Mouse (Mus musculus) spleen, postnatal 4 days (tissue): ENCODE measurements around the gene Tmem259.

Source experiments
- DNase-seq, 2 experiments: peaks; one replicate each; pipeline ENCODE4 v3.0.0; 2022; ENCODE audit warnings: low spot score in 2 of 2

Gene Tmem259

DNA sequence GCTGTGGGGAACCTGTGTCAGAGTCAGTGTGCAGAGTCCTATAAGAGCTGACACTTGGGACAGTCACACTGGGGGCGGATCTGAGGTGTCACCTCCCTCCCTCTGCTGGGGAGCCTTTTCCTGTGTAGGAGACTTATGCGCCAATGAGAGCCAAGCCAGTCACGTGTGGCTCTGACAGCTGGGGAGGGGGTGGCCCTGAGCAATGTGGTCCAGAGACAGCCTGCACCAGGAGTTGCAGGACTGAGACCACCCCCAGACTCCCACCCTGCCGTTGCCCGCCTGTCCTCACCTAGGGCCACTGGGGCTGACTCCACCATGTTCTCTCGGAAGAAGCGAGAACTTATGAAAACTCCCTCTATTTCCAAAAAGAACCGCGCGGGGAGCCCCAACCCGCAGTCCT, 32.4 kb upstream of the Tmem259 start, which contains the start of gene Arhgap45:
Gene Arhgap45, plus strand, starts transcription at position 143 of the 400 bp plus-strand sequence.
- DNase-seq, result peak; percentile 82 to 87

DNA sequence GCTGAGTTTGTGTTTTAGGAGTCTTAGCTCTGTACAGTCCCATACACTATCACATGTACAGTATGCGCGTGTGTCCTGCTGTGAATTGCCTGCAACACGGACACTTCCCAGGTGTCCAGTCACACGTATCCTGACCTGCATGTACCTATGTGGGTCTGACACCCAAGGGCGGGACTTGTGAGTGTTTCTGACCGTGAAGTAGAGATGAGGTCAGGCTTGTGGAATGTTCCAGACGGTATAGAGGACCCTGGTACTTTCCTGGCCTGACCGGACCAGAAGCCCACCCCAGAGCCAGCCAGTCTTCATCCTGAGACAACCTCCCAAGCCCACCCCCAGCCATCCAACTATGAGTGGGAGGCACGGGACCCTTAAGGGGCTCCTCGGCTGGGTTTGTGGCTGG, 31.5 kb upstream of the Tmem259 start:
- DNase-seq, result no peak

DNA sequence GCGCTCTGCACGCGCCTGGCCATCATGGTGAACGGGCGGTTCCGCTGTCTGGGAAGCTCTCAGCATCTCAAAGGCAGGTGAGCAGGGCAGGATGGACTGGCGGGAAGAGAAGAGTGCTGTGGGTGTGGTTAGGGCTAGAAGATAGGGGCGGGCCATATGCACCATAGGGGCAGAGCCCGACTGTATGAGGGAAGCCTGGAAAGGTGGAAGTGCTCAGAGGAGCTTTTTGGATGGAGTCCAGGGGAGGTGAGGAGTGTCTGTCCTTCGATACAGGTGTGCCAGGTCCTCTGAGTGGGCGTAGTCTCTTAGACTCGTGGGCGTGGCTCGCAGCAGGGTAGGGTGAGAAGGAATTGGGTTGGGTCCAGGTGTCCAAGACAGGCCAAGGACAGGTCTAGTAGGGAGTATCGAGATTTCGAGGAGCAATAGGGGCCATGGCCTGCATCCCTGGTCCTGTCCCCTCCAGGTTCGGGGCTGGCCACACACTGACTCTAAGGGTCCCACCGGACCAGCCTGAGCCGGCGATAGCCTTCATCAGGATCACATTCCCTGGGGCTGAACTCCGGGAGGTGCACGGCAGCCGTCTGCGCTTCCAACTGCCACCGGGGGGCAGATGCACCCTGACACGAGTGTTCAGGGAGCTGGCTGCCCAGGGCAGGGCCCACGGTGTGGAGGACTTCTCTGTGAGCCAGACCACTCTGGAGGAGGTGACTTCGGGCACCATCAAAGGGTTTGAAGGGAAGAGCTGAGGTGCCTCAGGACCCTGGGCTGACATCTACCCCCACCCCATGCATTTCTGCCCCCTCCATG, 30.6 kb upstream of the Tmem259 start:
- DNase-seq, result peak in 1 of 2 experiments; percentile 53

DNA sequence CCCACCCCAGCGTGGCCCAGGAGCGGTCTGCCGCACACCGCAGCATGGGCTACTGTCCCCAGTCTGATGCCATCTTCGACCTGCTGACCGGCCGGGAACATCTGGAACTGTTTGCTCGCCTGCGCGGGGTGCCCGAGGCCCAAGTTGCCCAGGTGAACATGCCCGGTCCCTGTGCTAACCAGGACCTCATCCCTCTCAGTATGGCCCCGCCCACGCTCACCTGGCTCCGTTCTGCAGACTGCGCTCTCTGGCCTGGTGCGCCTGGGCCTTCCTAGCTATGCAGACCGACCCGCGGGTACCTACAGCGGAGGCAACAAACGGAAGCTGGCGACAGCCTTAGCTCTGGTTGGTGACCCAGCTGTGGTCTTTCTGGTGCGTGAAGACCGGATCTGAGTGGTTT, 29.5 kb upstream of the Tmem259 start:
- DNase-seq, result no peak

DNA sequence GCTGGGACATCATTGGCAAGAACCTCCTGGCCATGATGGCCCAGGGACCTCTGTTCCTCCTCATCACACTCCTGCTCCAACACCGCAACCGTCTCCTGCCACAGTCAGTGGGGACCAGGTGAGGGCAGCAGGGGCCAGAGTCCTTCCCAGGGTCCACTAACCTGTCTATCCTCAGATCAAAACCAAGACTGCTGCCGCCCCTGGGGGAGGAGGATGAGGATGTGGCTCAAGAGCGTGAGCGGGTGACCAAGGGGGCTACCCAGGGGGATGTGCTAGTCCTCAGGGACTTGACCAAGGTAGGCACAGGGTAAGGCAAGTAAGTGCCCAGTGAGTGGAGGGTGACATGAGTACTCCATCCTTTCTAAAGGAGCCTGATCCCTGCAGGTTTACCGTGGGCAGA, 27.6 kb upstream of the Tmem259 start:
- no peak for DNase-seq

DNA sequence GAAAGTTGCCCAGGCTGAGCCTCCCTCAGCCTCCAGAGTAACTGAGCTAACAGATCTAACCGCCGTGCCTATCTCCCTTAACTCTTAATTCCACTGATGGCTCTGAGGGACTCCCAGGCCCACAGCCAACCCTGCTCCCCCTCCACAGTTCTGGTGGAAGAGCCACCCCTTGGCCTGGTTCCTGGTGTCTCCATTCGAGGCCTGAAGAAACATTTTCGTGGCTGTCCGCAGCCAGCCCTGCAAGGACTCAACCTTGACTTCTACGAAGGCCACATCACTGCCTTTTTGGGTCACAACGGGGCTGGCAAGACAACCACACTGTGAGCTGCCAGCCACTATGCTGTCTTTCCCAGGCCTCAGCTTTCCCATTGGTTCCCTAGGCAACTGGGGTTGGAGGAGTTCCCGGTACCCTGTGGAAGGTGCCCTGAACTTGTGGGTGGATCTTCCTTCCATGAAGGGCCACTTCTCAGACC, 20.1 kb upstream of the Tmem259 start:
- DNase-seq, result no peak

DNA sequence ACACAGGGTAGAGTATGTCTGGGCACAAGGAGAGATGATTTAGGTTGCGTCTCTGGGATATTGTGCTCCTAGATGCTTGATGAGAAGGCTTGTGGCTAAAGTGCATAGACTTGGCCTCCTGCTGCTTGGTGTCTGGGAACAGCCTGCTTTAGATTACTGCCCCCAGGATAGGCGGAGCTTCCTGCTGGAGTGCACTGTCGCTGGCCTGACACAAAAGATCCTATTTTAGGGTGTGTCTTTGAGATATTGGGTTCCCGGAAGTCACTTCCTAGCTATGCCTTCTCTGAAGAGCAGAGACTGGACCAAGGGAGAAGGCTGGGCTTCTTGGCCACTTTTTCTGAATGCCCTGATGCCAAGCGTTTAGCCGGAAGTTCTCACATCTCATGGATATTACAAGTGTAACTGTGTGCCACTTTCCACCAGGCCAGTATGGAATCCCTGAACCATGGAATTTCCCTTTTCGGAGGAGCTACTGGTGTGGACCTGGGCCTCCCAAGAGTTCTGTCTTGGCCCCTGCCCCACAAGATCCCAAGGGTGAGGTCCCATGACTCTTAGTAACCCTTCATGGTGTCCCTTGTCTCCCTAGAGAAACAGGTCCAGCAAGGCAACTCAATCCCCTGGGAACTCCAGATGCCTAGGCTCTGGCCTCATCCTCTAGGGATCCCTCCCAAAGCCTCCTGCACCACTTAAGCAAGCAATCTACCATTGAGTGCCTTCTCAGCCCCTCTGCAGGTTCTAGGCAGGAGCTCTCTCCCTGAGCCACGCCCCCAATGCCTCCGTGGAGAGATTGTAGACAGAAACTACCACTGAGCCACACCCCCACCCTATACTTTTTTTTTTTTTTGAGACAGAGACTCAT, 19.5 kb upstream of the Tmem259 start:
- no peak for DNase-seq

DNA sequence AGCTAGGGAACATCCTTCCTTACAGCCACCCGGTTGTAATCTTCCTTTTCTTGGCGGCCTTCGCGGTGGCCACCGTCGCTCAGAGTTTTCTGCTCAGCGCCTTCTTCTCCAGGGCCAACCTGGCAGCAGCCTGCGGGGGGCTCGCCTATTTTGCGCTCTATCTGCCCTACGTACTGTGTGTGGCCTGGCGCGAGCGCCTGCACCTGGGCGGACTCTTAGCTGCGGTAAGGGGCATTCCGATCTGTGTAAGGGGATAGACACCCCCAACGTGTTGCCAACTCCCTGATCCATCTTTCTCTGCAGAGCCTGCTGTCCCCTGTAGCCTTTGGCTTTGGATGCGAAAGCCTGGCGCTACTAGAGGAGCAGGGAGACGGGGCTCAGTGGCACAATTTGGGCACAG, 18.7 kb upstream of the Tmem259 start:
- no peak for DNase-seq

DNA sequence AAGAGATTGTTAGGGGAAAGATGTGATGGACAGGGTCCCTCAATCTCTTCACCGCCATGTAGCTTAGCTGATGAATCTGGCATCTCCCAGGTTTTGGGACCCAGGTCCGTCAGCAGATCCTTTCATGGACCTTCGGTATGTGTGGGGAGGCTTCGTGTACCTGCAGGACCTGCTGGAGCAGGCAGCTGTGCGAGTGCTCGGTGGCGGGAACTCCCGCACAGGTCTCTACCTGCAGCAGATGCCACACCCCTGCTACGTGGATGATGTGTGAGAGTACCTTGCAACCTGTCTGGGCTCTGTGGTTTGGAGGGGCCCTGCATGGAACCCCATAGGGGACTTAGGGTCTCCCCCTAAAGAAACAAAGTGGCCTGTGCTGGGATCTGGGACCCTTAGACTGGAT, 17.8 kb upstream of the Tmem259 start:
- DNase-seq, result no peak

DNA sequence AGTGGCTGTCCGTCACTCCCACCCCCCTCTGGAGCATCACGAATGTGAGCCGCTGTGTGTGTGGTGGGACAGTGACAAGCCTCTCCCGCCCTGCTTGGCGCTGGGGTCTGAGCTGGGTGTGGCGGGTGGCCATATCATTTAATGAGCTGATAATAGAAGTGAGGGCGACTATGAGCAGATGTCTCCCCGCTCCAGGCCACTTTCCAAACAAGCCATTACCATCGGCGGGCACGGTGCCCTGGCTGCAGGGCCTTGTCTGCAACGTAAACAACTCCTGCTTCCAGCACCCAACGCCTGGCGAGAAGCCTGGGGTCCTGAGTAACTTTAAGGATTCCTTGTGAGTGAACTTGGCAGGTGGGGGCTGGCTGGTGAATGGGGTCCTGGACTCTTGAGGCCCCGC, 13.7 kb upstream of the Tmem259 start:
- DNase-seq, result no peak

DNA sequence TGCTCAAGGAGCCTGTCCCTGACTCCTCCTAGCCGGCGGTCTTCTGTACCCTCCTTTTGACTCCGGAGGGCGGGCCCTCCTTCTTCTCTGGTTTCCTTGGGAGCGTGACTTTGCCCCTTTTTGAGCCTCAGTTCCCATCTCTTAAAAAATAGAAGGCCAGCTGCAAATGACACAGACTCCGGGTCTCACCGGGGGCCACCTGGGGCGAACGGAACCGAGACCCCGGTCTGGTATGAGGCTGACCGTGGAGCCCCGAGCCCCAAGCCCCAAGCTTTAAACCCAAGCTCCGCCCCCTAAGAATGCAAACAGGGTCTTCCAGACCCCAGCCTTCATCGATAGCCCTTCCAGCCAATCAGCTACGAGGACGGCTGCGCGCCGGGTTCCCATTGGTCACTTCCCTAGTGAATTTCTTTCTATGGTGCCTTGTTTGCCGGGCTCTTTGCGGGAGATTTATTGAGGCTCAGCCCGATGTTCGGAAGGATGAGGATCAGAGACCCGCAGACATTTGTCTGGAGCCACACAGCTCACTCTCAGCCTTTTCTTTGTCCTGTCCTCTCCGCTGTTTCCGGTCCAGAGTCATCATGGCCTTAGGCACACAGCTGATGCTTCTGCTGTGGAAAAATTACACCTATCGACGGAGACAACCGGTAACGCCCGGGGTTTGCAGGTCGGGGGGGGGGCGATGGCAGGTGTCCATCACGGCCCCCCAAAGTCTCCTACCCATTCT, 13.1 kb upstream of the Tmem259 start:
- peak; percentile 79 to 88 for DNase-seq

DNA sequence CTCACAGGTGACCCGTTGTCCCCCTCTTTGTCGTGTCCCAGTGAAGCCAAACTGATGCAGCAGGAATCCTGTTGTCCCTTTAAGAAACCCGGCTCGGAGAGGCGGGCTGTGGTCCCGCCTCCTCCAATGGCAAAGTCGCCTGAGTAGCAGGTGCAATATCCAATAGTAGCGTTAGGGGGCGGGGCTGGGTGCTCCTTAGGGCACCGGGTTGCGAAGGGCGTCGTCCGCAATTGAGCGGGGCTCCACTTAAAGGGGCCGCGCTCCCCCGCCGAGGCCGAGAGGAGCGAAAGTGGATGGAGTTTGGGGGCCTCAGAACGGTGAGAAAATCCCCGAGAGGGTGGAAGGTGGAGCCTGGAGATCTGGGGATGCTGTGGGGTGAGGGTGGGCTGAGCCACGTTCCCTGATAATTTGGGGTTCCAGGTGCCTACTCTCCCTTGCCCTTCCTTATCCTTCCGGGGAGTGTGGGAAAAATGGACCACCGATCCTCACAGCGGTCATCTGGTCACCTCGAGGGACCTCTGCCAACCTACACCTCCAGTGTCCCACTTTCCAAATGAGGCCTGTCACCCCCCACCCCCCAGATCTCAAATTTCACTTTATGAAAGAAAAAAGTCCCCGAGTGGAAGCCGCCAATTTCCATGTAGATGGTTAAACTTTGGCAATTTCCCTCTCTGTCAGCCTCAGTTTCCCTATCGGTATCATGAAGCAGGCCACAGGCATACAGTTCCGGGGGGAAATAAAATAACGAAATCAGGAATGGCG, 12.3 kb upstream of the Tmem259 start, which contains the start of gene Abca7:
Gene Abca7, plus strand, starts transcription at position 223 of the 762 bp plus-strand sequence.
- DNase-seq, result peak; percentile 99 to 100

DNA sequence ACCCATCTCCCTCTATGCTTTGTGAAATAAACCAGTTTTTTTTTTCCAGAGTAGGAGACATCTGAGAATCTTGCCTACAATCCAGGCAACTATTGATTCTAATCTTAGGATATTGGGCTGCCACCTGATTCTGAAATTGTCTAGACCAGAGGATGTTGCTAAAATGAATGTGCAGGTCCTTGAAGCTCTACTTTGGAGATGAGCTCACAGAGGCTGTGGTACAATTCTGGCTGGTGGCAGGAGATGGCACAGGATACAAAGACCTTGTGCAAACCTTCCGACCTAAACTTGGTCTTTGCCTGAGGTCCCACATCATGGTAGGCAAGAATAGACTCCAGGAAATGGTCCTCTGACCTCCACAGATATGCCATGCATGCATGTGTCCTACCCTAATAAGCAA, 11.5 kb upstream of the Tmem259 start:
- DNase-seq, result no peak

DNA sequence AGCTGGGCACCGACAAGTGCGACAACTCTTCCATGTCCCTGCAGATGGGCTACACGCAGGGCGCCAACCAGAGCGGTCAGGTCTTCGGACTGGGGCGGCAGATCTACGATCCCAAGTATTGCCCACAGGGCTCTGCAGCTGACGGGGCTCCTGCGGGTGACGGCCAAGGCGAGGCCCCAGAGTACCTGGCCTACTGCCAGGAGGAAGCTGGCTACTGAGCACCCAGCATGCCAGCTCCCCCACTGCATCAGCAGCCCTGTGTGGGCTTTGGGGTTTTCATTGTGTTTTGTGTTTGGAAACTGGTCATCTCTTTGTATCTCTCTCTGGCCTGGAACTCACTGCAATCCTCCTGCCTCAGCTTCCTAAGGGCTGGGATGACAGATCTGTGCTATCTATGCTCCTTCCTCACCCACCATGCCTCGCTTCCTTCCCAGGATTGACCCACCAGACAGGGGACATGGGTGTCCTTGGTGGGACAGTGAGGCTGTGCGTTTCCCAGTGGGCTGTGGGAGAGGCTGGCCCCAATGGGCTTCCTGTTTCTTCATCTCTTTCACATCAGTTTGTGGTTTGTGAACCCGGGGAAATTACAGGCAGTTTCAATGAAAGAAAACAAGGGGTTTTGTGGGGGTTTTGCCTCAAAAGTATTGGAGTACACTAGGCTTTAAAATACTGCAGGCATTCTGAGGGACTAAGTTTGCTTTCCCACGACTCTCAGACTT, 10.4 kb upstream of the Tmem259 start:
- DNase-seq, result peak; percentile 71 to 85

DNA sequence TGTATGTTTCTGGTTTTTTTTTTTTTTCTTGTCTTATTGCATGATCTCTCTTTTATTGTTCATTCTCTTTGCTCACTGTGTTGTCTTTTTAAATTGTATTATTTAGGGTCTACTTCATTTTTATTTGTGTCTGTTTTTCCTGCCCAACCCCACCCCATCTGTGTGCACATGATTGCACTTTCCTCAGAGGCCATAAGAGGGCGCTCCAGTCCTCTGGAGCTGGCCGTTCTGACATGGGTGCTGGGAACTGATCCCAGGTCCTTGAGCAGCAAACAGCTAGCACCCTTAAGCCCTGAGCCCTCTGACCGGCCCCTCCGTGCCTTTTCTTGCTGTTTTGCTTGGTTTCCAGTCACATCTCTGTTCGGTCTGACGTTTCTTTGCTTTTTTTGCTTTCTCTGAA, 7.4 kb upstream of the Tmem259 start:
- DNase-seq, result no peak

DNA sequence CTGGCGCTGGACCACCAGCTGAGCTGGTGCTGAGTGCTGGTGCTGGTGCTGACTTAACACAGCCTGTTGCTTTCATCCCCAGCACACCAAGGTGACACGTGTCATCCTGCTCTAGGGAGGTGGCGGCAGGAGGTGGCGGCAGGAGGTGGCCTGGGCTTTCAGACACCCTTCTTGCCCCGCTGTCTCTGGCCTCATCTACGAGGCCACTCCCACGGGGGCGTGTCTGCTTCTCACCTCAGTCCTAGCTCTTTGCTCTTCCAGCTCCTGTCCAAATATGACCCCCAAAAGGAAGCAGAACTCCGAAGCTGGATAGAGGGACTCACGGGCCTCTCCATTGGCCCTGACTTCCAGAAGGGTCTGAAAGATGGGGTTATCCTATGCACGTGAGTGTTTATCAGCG, 7.0 kb upstream of the Tmem259 start:
- DNase-seq, result no peak

DNA sequence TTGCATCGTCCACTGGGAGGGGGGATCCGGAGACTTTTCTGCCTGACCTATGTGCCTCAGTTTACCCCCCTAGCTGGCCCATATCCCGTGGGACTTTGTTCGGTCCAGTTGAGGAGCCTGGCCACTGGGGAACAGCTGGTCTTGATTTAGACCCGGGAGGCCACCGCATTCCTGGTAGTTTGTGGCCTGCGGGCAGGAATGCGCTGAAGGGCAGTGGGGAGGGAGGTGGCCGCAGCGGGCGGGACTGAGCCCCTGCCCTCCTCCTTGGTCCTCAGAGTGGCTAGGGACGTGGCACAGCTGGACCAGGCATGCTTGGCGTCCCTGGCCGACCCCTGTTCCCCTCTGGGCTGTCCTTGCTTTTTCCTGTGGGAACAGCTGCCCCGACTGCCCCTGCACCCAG, 5.7 kb upstream of the Tmem259 start:
- DNase-seq, result no peak

DNA sequence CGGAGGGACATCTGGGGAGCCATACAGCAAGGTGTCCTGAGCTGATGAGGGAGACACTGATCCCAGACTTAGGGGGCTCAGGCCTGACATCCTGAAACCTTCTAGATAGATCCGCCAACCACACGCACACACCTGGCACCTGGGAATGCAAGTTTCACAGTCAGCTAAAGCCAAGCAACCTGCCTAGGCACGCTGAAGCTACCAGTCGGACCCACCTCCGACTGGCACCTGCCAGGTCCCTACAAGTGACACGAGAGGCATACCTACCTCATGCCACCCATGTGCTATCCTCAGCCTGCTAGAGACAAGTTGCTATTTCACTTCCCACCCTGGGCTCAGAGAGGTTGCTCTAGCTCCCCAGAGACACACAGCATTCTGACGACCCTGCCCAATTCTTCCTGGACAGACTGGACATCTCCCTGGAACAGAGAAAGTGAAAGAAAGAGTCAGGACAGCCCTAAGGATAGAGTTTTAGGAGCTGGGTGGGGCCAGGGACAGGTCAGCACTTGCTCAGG, 5.2 kb upstream of the Tmem259 start:
- DNase-seq, result no peak

DNA sequence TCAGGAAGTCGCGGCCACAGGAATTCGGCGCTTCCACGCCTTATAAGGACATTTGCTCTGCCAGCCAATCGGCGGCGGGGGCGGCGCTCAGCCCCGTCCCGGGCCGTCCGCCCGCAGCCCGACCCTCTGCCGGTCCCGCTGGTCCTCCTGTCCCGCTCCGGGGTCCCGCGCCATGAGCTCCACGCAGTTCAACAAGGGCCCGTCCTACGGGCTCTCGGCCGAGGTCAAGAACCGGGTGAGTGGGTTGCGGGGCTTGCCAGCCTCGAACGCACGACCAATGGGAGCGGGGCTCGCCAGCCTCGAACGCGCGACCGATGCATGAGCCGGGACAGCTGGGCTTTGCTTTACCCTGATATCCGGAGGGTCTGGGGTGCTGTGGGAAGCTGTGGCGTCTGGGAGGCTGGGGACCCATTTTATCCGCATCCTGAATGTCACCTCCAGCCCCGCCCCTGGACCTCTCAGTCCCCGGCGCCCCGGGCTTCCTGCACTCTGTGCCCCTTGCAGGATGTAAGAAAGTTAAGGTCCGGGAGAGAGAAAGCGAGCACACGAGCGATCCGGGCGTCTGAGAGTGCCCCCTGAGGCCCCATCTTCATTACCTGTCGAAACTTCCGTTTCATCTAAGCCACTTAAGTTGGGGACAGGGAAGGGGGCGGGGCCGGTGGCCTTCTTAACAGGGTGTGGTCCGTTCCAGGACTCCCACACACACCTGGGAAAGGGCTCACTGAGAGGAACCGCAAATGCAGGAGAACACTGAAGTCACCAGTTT, 4.6 kb upstream of the Tmem259 start, which contains the start of gene Cnn2:
Gene Cnn2, plus strand, starts transcription at position 79 of the 766 bp plus-strand sequence.
- peak; percentile 65 to 85 for DNase-seq
